Mouse (Mus musculus): Measurements from ENCODE around the gene Mpv17l2. TPM values are rescaled to one million over a fixed set of nuclear protein-coding genes. Genes with fewer than 3 reads are reported as not detected.

The Mpv17l2 gene
- polyA plus RNA-seq, 1 experiment: 86.8 TPM

- H3K27me3 ChIP-seq (ENCODE audit: control insufficient read depth, insufficient read depth, insufficient read length): no peaks in the 10 kb centered on the region
- H3K4me3 ChIP-seq (ENCODE audit: insufficient read depth, poor library complexity, severe bottlenecking): no peak overlapping the region
- H3K79me3 ChIP-seq (ENCODE audit: low read depth): no peaks in the 10 kb centered on the region
- no peak overlapping the region for H3ac ChIP-seq (ENCODE audit: control insufficient read depth, insufficient read length, low read depth)
- no peak for TF ChIP-seq MYOD1 (IDR thresholded peaks at IDR 0.05; ENCODE audit: control insufficient read depth, insufficient read length, low read depth)
- TF ChIP-seq USF1 (IDR thresholded peaks at IDR 0.05; ENCODE audit: low read depth): no peak
- no peak for TF ChIP-seq MAX (IDR thresholded peaks at IDR 0.05)
- no peak for TF ChIP-seq FOSL1 (IDR thresholded peaks at IDR 0.05; ENCODE audit: insufficient read depth, low read length, poor library complexity, severe bottlenecking)
- TF ChIP-seq CTCF (IDR thresholded peaks at IDR 0.05; ENCODE audit: control insufficient read depth, insufficient read depth, insufficient read length): no peak
- TF ChIP-seq MYOG (IDR thresholded peaks at IDR 0.05; ENCODE audit: control insufficient read depth, extremely low read depth, insufficient read length): no peak
- TF ChIP-seq CEBPB (IDR thresholded peaks at IDR 0.05; ENCODE audit: low read depth): no peak
- H3K79me2 ChIP-seq (ENCODE audit: control insufficient read depth, insufficient read depth): no peaks in the 10 kb centered on the region
- no peaks in the 10 kb centered on the region for H3K36me3 ChIP-seq (ENCODE audit: control insufficient read depth, insufficient read depth)
Measured at GRCm38 (mm10) chr8:70711041-70711440, 49.7 kb downstream of the Mpv17l2 start.

- Histone ChIP-seq H3K27me3 (ENCODE audit: control insufficient read depth, insufficient read depth, insufficient read length) (no peaks in the 10 kb centered on the region), H3K79me2 (ENCODE audit: control insufficient read depth, insufficient read depth) (no peaks in the 10 kb centered on the region), H3ac (ENCODE audit: control insufficient read depth, insufficient read length, low read depth) (no peak overlapping the region), H3K4me3 (ENCODE audit: insufficient read depth, poor library complexity, severe bottlenecking) (no peak overlapping the region), H3K36me3 (ENCODE audit: control insufficient read depth, insufficient read depth) (no peaks in the 10 kb centered on the region), H3K79me3 (ENCODE audit: low read depth) (no peaks in the 10 kb centered on the region)
- TF ChIP-seq CEBPB (IDR thresholded peaks at IDR 0.05; ENCODE audit: low read depth) (no peak), MYOD1 (IDR thresholded peaks at IDR 0.05; ENCODE audit: control insufficient read depth, insufficient read length, low read depth) (no peak), USF1 (IDR thresholded peaks at IDR 0.05; ENCODE audit: low read depth) (no peak), CTCF (IDR thresholded peaks at IDR 0.05; ENCODE audit: control insufficient read depth, insufficient read depth, insufficient read length) (no peak), MAX (IDR thresholded peaks at IDR 0.05) (no peak), FOSL1 (IDR thresholded peaks at IDR 0.05; ENCODE audit: insufficient read depth, low read length, poor library complexity, severe bottlenecking) (no peak), MYOG (IDR thresholded peaks at IDR 0.05; ENCODE audit: control insufficient read depth, extremely low read depth, insufficient read length) (no peak)
Measured at GRCm38 (mm10) chr8:70710296-70710695, 50.5 kb downstream of the Mpv17l2 start.

GRCm38 (mm10) chr8:70709794-70710193 is 51.0 kb downstream of the Mpv17l2 start:
- Histone ChIP-seq H3ac (ENCODE audit: control insufficient read depth, insufficient read length, low read depth) (no peak overlapping the region), H3K36me3 (ENCODE audit: control insufficient read depth, insufficient read depth) (no peaks in the 10 kb centered on the region), H3K79me3 (ENCODE audit: low read depth) (no peaks in the 10 kb centered on the region), H3K4me3 (ENCODE audit: insufficient read depth, poor library complexity, severe bottlenecking) (no peak overlapping the region), H3K27me3 (ENCODE audit: control insufficient read depth, insufficient read depth, insufficient read length) (no peaks in the 10 kb centered on the region), H3K79me2 (ENCODE audit: control insufficient read depth, insufficient read depth) (no peaks in the 10 kb centered on the region)
- TF ChIP-seq FOSL1 (IDR thresholded peaks at IDR 0.05; ENCODE audit: insufficient read depth, low read length, poor library complexity, severe bottlenecking) (no peak), CEBPB (IDR thresholded peaks at IDR 0.05; ENCODE audit: low read depth) (no peak), USF1 (IDR thresholded peaks at IDR 0.05; ENCODE audit: low read depth) (no peak), CTCF (IDR thresholded peaks at IDR 0.05; ENCODE audit: control insufficient read depth, insufficient read depth, insufficient read length) (no peak), MAX (IDR thresholded peaks at IDR 0.05) (no peak), MYOD1 (IDR thresholded peaks at IDR 0.05; ENCODE audit: control insufficient read depth, insufficient read length, low read depth) (no peak), MYOG (IDR thresholded peaks at IDR 0.05; ENCODE audit: control insufficient read depth, extremely low read depth, insufficient read length) (no peak)

Small RNA genes lying within 50 kb of the gene (microRNA-seq; reads per million reads assigned to microRNA genes)
- 0.44 reads per million, percentile 6 among the genes with 10 or more reads in this experiment for gene Mir7240 (ENCODE audit: borderline microRNAs expressed)

Other genes with a start within 250 kb of the Mpv17l2 start
- gene Fkbp8, start 233.2 kb downstream of the Mpv17l2 start, polyA plus RNA-seq (2012; fragmentation: generic; extraction: Trizol): 256 TPM
- 47.5 TPM for gene Kxd1, start 233.0 kb downstream of the Mpv17l2 start, polyA plus RNA-seq (2012; fragmentation: generic; extraction: Trizol)
- 12.3 TPM for gene Ell, start 221.5 kb downstream of the Mpv17l2 start, polyA plus RNA-seq (2012; fragmentation: generic; extraction: Trizol)
- 78.6 TPM for gene Isyna1, start 166.6 kb downstream of the Mpv17l2 start, polyA plus RNA-seq (2012; fragmentation: generic; extraction: Trizol)
- 193 TPM for gene Ssbp4, start 152.1 kb downstream of the Mpv17l2 start, polyA plus RNA-seq (2012; fragmentation: generic; extraction: Trizol)
- not detected for gene Lrrc25, start 144.8 kb downstream of the Mpv17l2 start, polyA plus RNA-seq (2012; fragmentation: generic; extraction: Trizol)
- 20.9 TPM for gene Gdf15, start 128.5 kb downstream of the Mpv17l2 start, polyA plus RNA-seq (2012; fragmentation: generic; extraction: Trizol)
- 34.9 TPM for gene Pgpep1, start 100.6 kb downstream of the Mpv17l2 start, polyA plus RNA-seq (2012; fragmentation: generic; extraction: Trizol)
- 300 TPM for gene Lsm4, start 87.7 kb downstream of the Mpv17l2 start, polyA plus RNA-seq (2012; fragmentation: generic; extraction: Trizol)
- gene Jund, start 62.0 kb downstream of the Mpv17l2 start, polyA plus RNA-seq (2012; fragmentation: generic; extraction: Trizol): 128 TPM
- 0.01 TPM for gene Iqcn, start 57.5 kb downstream of the Mpv17l2 start, polyA plus RNA-seq (2012; fragmentation: generic; extraction: Trizol)
- not detected for gene Gm3336, start 42.4 kb downstream of the Mpv17l2 start, polyA plus RNA-seq (2012; fragmentation: generic; extraction: Trizol)
- 0.01 TPM for gene Pde4c, start 37.2 kb downstream of the Mpv17l2 start, polyA plus RNA-seq (2012; fragmentation: generic; extraction: Trizol)
- gene Rab3a, start 6.3 kb downstream of the Mpv17l2 start, polyA plus RNA-seq (2012; fragmentation: generic; extraction: Trizol): 14.4 TPM
- 71.7 TPM for gene Pik3r2, start 15.8 kb upstream of the Mpv17l2 start, polyA plus RNA-seq (2012; fragmentation: generic; extraction: Trizol)
- 32.5 TPM for gene Mast3, start 44.1 kb upstream of the Mpv17l2 start, polyA plus RNA-seq (2012; fragmentation: generic; extraction: Trizol)
- 29.3 TPM for gene Il12rb1, start 47.5 kb upstream of the Mpv17l2 start, polyA plus RNA-seq (2012; fragmentation: generic; extraction: Trizol)
- gene Arrdc2, start 78.8 kb upstream of the Mpv17l2 start, polyA plus RNA-seq (2012; fragmentation: generic; extraction: Trizol): 4.4 TPM
- 3.2 TPM for gene Kcnn1, start 102.3 kb upstream of the Mpv17l2 start, polyA plus RNA-seq (2012; fragmentation: generic; extraction: Trizol)
- gene Ccdc124, start 113.0 kb upstream of the Mpv17l2 start, polyA plus RNA-seq (2012; fragmentation: generic; extraction: Trizol): 142 TPM
- gene Slc5a5, start 131.8 kb upstream of the Mpv17l2 start, polyA plus RNA-seq (2012; fragmentation: generic; extraction: Trizol): 0.13 TPM
- gene Rpl18a, start 136.5 kb upstream of the Mpv17l2 start, polyA plus RNA-seq (2012; fragmentation: generic; extraction: Trizol): 4,918 TPM
- 59.7 TPM for gene Map1s, start 145.0 kb upstream of the Mpv17l2 start, polyA plus RNA-seq (2012; fragmentation: generic; extraction: Trizol)

Data from C2C12 (cell line).